In genomic region chr7:74361677-74362076, GRCm38 (mm10) we compare ENCODE assay signal across 17 mouse cellular contexts.
"Had no signal": no experiment of that assay in that cellular context is flagged by ENCODE, and none has a peak within 500 bp of the region (broad histone marks: within the 10 kb centered on the region; RNA-seq: fewer than 3 reads in every experiment).

No protein-coding gene starts in this region.

- H3K4me1 ChIP-seq: limb, embryonic 12.5 days; liver, embryonic 13.5 days had no signal

- H3K36me3 ChIP-seq: hindbrain, embryonic 15.5 days; limb, embryonic 12.5 days; liver, embryonic 13.5 days; midbrain, embryonic 12.5 days; neural tube, embryonic 13.5 days had no signal

- H3K4me3 ChIP-seq: hindbrain, embryonic 15.5 days; layer of hippocampus, adult 2 months; limb, embryonic 12.5 days; liver, embryonic 13.5 days; midbrain, embryonic 12.5 days; neural tube, embryonic 13.5 days had no signal

- ATAC-seq: liver, postnatal 0 days; midbrain, embryonic 16.5 days had no signal

- H3K27ac ChIP-seq: hindbrain, embryonic 15.5 days; layer of hippocampus, adult 2 months; limb, embryonic 12.5 days; liver, embryonic 13.5 days; midbrain, embryonic 12.5 days; neural tube, embryonic 13.5 days had no signal

- H3K9ac ChIP-seq: hindbrain, embryonic 15.5 days; limb, embryonic 12.5 days; liver, embryonic 13.5 days; liver, postnatal 0 days; midbrain, embryonic 12.5 days; neural tube, embryonic 13.5 days had no signal

- H3K9me3 ChIP-seq: hindbrain, embryonic 15.5 days; limb, embryonic 12.5 days; liver, embryonic 13.5 days; midbrain, embryonic 12.5 days; neural tube, embryonic 13.5 days had no signal

- H3K4me2 ChIP-seq: hindbrain, embryonic 15.5 days; limb, embryonic 12.5 days; liver, embryonic 13.5 days; midbrain, embryonic 12.5 days; neural tube, embryonic 13.5 days had no signal

- H3K27me3 ChIP-seq: hindbrain, embryonic 15.5 days; limb, embryonic 12.5 days; liver, embryonic 13.5 days; midbrain, embryonic 12.5 days; neural tube, embryonic 13.5 days had no signal

- DNase-seq: kidney, adult 18-20 months; kidney, postnatal 10 days; kidney, postnatal 4 days; liver; liver, embryonic 13.5 days; liver, postnatal 0 days; retina, postnatal 1 day; right cerebral cortex, postnatal 4 days; spleen, adult 18-20 months; thymus, adult 18-20 months; thymus, postnatal 14 days had no signal
